Mouse (Mus musculus) lung, postnatal 0 days (tissue): Measurements from ENCODE around the gene Sertad3.

Source experiments
- CTCF ChIP-seq: IDR thresholded peaks from 2 replicates; pipeline ENCODE4 v1.5.1; 2016; ENCODE audit warnings: antibody characterized with exemption, mild to moderate bottlenecking
- EP300 ChIP-seq: IDR thresholded peaks from 2 replicates; pipeline ENCODE4 v1.6.1; 2016; ENCODE audit warnings: antibody characterized with exemption, mild to moderate bottlenecking, control low read depth

DNA sequence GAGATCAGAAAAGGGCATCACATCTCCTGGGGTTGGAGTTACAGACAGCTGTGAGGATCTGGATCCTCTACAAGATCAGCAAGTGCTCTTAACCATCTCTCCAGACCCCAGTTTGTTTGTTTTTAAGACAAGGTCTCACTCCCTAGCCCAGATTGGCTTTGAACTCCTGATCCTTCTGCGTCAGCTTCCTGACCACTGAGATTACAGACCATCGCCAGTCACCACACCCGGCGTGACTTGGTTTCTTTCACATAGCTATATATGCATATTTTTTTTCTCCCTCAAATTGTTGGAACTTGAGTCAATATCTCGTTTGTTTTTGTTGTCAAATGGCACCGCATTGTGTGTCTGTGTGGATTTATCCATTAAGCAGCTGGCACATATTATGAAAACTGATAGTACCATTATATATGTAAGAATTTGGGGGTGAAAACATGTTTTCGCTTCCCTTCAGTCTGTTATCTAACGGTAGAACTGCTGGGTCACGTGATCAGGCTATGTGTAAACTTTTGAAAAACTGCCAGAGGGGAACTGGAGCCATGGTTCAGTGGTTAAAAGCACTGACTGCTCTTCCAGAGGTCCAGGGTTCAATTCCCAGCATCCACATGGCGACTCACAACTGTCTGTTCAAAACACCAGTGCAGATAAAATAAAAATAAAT lies 19.0 kb upstream of the Sertad3 start:
- no peak for TF ChIP-seq CTCF
- TF ChIP-seq EP300: no peak
